Mouse (Mus musculus) olfactory bulb, adult 2 months (tissue): ENCODE measurements around the gene Pla2g1b. TPM values are rescaled to one million over a fixed set of nuclear protein-coding genes. Genes with fewer than 3 reads are reported as not detected.

Experiments
- H3K27ac ChIP-seq: fragments of 200-500 bp; 2 replicates; pipeline ENCODE4 v1.5.1; 2012; ENCODE audit warnings: low read depth, low read length; ENCODE audit not compliant: insufficient read depth
- H3K4me1 ChIP-seq: fragments of 200-500 bp; 2 replicates; pipeline ENCODE4 v1.6.1; 2012; ENCODE audit warnings: low read length; ENCODE audit not compliant: control insufficient read depth, insufficient read depth
- H3K4me3 ChIP-seq: fragments of 200-500 bp; 2 replicates; pipeline ENCODE4 v1.5.1; 2012; ENCODE audit warnings: mild to moderate bottlenecking, low read depth, low read length, moderate library complexity; ENCODE audit not compliant: insufficient read depth
- CTCF ChIP-seq: fragments of 200-500 bp; IDR thresholded peaks from 2 replicates; pipeline ENCODE4 v1.5.1; 2012; ENCODE audit warnings: low read depth, mild to moderate bottlenecking, low read length, moderate library complexity; ENCODE audit not compliant: insufficient read depth
- POLR2A ChIP-seq: fragments of 200-500 bp; IDR thresholded peaks from 2 replicates; pipeline ENCODE4 v1.6.1; 2012; ENCODE audit warnings: mild to moderate bottlenecking, low read depth, low read length, moderate library complexity; ENCODE audit not compliant: insufficient read depth
- WGBS: fragments of 180-500 bp; shearing (Covaris S2); methylation state at CpG from one replicate; pipeline ENCODE4 v1.1.7; 2018; 5-methylcytosine and 5-hydroxymethylcytosine counted together
- polyA plus RNA-seq: library from polyadenylated mRNA; stranded (reverse); fragments of >200 nt; gene quantifications from 2 replicates; pipeline ENCODE4 v1.2.4, GENCODE M21; 2012; ENCODE audit warnings: low replicate concordance; ENCODE audit not compliant: missing spikeins, insufficient read depth, insufficient read length

Gene Pla2g1b
- polyA plus RNA-seq, 1 experiment, result not detected

- no peak for TF ChIP-seq CTCF
- TF ChIP-seq POLR2A, result no peak
- H3K4me1 ChIP-seq, result peaks cover 1% of the 10 kb centered on the region; the same call in 1 of the 2 replicates
- H3K4me3 ChIP-seq, result no peak overlapping the region
- no peak overlapping the region for H3K27ac ChIP-seq
- WGBS, result 85% methylated on average over 11 of the region's 11 CpGs
Measured at GRCm38 (mm10) chr5:115444130-115444529, 21.9 kb upstream of the Pla2g1b start.

GRCm38 (mm10) chr5:115447108-115447507, 19.0 kb upstream of the Pla2g1b start:
- Histone ChIP-seq H3K4me1 (no peaks in the 10 kb centered on the region), H3K27ac (no peak overlapping the region), H3K4me3 (no peak overlapping the region)
- WGBS, result 79% methylated on average over 17 of the region's 17 CpGs
- no peak for TF ChIP-seq CTCF
- TF ChIP-seq POLR2A, result no peak

GRCm38 (mm10) chr5:115449247-115449646, 16.8 kb upstream of the Pla2g1b start:
- no peak overlapping the region for H3K4me3 ChIP-seq
- no peak overlapping the region for H3K27ac ChIP-seq
- no peaks in the 10 kb centered on the region for H3K4me1 ChIP-seq
- 87% methylated on average over 3 of the region's 3 CpGs for WGBS
- no peak for TF ChIP-seq CTCF
- no peak for TF ChIP-seq POLR2A

GRCm38 (mm10) chr5:115450410-115451317, 15.4 kb upstream of the Pla2g1b start:
- Histone ChIP-seq H3K4me1 (no peaks in the 10 kb centered on the region), H3K4me3 (no peak overlapping the region), H3K27ac (no peak overlapping the region)
- TF ChIP-seq POLR2A, result no peak
- no peak for TF ChIP-seq CTCF
- WGBS, result 92% methylated on average over 27 of the region's 27 CpGs

GRCm38 (mm10) chr5:115454422-115455090, 11.5 kb upstream of the Pla2g1b start:
- no peak overlapping the region for H3K4me3 ChIP-seq
- no peaks in the 10 kb centered on the region for H3K4me1 ChIP-seq
- H3K27ac ChIP-seq, result no peak overlapping the region
- TF ChIP-seq POLR2A, result no peak
- no peak for TF ChIP-seq CTCF
- 80% methylated on average over 12 of the region's 12 CpGs for WGBS

- no peak overlapping the region for H3K27ac ChIP-seq
- TF ChIP-seq CTCF, result no peak
- no peak for TF ChIP-seq POLR2A
Measured at GRCm38 (mm10) chr5:115455838-115456237, 10.2 kb upstream of the Pla2g1b start.

GRCm38 (mm10) chr5:115458918-115459317, 7.1 kb upstream of the Pla2g1b start:
- Histone ChIP-seq H3K27ac (no peak overlapping the region), H3K4me3 (no peak overlapping the region), H3K4me1 (no peaks in the 10 kb centered on the region)
- TF ChIP-seq CTCF (no peak), POLR2A (no peak)
- 72% methylated on average over 13 of the region's 13 CpGs for WGBS

More at GRCm38 (mm10) chr5:115455838-115456237, 10.2 kb upstream of the Pla2g1b start:
- Histone ChIP-seq H3K4me1 (no peaks in the 10 kb centered on the region), H3K4me3 (no peak overlapping the region)
- 78% methylated on average over 7 of the region's 7 CpGs for WGBS

- no peaks in the 10 kb centered on the region for H3K4me1 ChIP-seq
- 82% methylated on average over 18 of the region's 18 CpGs for WGBS
- no peak overlapping the region for H3K27ac ChIP-seq
- H3K4me3 ChIP-seq, result no peak overlapping the region
- TF ChIP-seq POLR2A, result no peak
- TF ChIP-seq CTCF, result no peak
Measured at GRCm38 (mm10) chr5:115464408-115465115, 1.5 kb upstream of the Pla2g1b start.
